Mouse (Mus musculus): ENCODE data around the gene Prpf4. TPM values are rescaled to one million over a fixed set of nuclear protein-coding genes. Genes with fewer than 3 reads are reported as not detected.
A peak's percentile ranks its signal among the peaks of the same experiment; 100 is the strongest.

Prpf4 gene
- polyA plus RNA-seq, 1 experiment from 2014 or later: 15.9 TPM

DNA sequence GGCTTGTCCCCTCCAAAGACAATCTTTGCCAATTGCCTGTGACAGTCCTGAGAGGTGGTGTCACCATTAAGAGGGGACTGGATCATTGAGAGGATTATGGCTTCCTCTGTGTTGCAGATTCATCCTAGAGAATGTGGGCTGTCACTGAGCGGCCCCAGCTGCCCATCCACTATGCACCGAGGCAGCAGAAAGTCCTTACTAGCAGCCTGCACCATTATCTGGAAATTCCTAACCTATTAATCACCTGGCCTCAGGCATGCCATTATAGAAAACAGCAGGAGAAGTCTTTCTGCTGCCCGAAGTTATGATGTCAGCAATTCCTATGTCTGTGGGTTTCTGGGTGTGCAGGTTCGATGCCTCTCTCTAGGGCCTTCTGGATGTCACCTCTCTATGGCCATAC lies 32.4 kb downstream of the Prpf4 start:
- no peak overlapping the region for H3K27ac ChIP-seq (ENCODE audit: low read length)
- H3K4me1 ChIP-seq (ENCODE audit: control insufficient read depth, insufficient read depth, low read length): no peaks in the 10 kb centered on the region
- 67% methylated on average over 4 of the region's 4 CpGs for WGBS
- no peaks in the 10 kb centered on the region for H3K27me3 ChIP-seq (replicated peaks; ENCODE audit: control insufficient read depth, insufficient read depth, low read length)
- no peak for ATAC-seq
- no peaks in the 10 kb centered on the region for H3K9me3 ChIP-seq (ENCODE audit: control insufficient read depth, low read length)
- no peak overlapping the region for H3K4me3 ChIP-seq (ENCODE audit: low read length)
- H3K36me3 ChIP-seq (ENCODE audit: control insufficient read depth, insufficient read depth, low read length): no peaks in the 10 kb centered on the region
- H3K4me2 ChIP-seq (ENCODE audit: low read depth, low read length): no peak overlapping the region
- no peak overlapping the region for H3K9ac ChIP-seq (ENCODE audit: low read depth, low read length)

- Histone ChIP-seq H3K9me3 (ENCODE audit: control insufficient read depth, low read length) (no peaks in the 10 kb centered on the region), H3K9ac (ENCODE audit: low read depth, low read length) (no peak overlapping the region), H3K27ac (ENCODE audit: low read length) (no peak overlapping the region), H3K4me3 (ENCODE audit: low read length) (no peak overlapping the region), H3K27me3 (replicated peaks; ENCODE audit: control insufficient read depth, insufficient read depth, low read length) (no peaks in the 10 kb centered on the region), H3K4me1 (ENCODE audit: control insufficient read depth, insufficient read depth, low read length) (no peaks in the 10 kb centered on the region), H3K4me2 (ENCODE audit: low read depth, low read length) (no peak overlapping the region), H3K36me3 (ENCODE audit: control insufficient read depth, insufficient read depth, low read length) (no peaks in the 10 kb centered on the region)
- ATAC-seq: peak; percentile 40; the same call in 1 of the 2 replicates
- 50% methylated on average over 5 of the region's 5 CpGs for WGBS
Observed at GRCm38 (mm10) chr4:62454995-62455394, 46.4 kb downstream of the Prpf4 start.

DNA sequence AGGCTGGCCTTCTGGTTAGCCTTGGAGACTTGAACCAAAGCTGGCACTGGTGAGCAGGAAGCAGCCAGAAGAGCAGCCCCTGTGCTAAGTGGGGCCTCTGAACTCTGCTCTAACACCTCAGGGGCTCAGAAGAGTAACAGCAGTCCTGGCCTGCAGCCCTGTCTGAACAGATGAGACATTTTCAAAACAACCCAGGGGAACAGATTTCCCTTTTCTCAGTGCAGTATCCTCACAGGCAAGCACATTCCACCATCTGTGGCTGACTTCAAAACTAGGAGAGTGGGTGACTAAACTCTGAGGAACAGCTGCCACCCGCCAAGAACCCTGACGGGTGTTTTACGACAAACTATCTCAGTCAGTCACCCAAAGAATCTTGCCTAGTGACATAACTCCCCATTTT lies 50.5 kb downstream of the Prpf4 start:
- no peaks in the 10 kb centered on the region for H3K27me3 ChIP-seq (replicated peaks; ENCODE audit: control insufficient read depth, insufficient read depth, low read length)
- no peak overlapping the region for H3K4me2 ChIP-seq (ENCODE audit: low read depth, low read length)
- H3K9ac ChIP-seq (ENCODE audit: low read depth, low read length): no peak overlapping the region
- H3K9me3 ChIP-seq (ENCODE audit: control insufficient read depth, low read length): no peaks in the 10 kb centered on the region
- 0 out of 2 replicates have a peak, but pooled peaks have one; percentile 16 for ATAC-seq
- H3K4me3 ChIP-seq (ENCODE audit: low read length): no peak overlapping the region
- H3K4me1 ChIP-seq (ENCODE audit: control insufficient read depth, insufficient read depth, low read length): no peaks in the 10 kb centered on the region
- 66% methylated on average over 3 of the region's 3 CpGs for WGBS
- H3K36me3 ChIP-seq (ENCODE audit: control insufficient read depth, insufficient read depth, low read length): no peaks in the 10 kb centered on the region
- H3K27ac ChIP-seq (ENCODE audit: low read length): no peak overlapping the region

- no peak overlapping the region for H3K9ac ChIP-seq (ENCODE audit: low read depth, low read length)
- no peaks in the 10 kb centered on the region for H3K9me3 ChIP-seq (ENCODE audit: control insufficient read depth, low read length)
- H3K4me3 ChIP-seq (ENCODE audit: low read length): no peak overlapping the region
- no peak overlapping the region for H3K27ac ChIP-seq (ENCODE audit: low read length)
- H3K27me3 ChIP-seq (replicated peaks; ENCODE audit: control insufficient read depth, insufficient read depth, low read length): no peaks in the 10 kb centered on the region
- 89% methylated on average over 8 of the region's 8 CpGs for WGBS
- no peaks in the 10 kb centered on the region for H3K36me3 ChIP-seq (ENCODE audit: control insufficient read depth, insufficient read depth, low read length)
- ATAC-seq: no peak
- no peaks in the 10 kb centered on the region for H3K4me1 ChIP-seq (ENCODE audit: control insufficient read depth, insufficient read depth, low read length)
- no peak overlapping the region for H3K4me2 ChIP-seq (ENCODE audit: low read depth, low read length)
Observed at GRCm38 (mm10) chr4:62460348-62460747, 51.8 kb downstream of the Prpf4 start.

- Histone ChIP-seq H3K36me3 (ENCODE audit: control insufficient read depth, insufficient read depth, low read length) (no peaks in the 10 kb centered on the region), H3K9me3 (ENCODE audit: control insufficient read depth, low read length) (no peaks in the 10 kb centered on the region), H3K4me1 (ENCODE audit: control insufficient read depth, insufficient read depth, low read length) (no peaks in the 10 kb centered on the region), H3K4me3 (ENCODE audit: low read length) (no peak overlapping the region), H3K27me3 (replicated peaks; ENCODE audit: control insufficient read depth, insufficient read depth, low read length) (no peaks in the 10 kb centered on the region), H3K27ac (ENCODE audit: low read length) (no peak overlapping the region), H3K9ac (ENCODE audit: low read depth, low read length) (0 out of 2 replicates have a peak overlapping the region, but pooled peaks have one; percentile 17), H3K4me2 (ENCODE audit: low read depth, low read length) (no peak overlapping the region)
- WGBS: 79% methylated on average over 2 of the region's 2 CpGs
- peak; percentile 69; the same call in 1 of the 2 replicates for ATAC-seq
Observed at GRCm38 (mm10) chr4:62463124-62463523, 54.5 kb downstream of the Prpf4 start.

DNA sequence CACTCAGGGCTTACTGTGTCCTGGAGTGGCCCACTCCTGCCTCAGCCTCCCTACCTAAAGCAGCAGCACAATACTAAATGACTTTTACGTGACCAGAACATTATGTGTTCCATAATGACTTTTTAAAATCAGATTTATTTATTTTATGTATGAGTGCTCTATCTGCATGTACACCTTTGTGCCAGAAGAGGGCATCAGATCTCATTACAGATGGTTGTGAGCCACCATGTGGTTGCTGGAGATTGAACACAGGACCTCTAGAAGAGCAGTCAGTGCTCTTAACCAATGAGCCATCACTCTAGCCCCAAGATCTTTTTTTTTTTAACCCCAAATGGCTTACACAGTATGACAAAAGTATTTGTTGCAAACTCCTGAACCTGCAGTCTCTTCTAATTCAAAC lies 59.6 kb downstream of the Prpf4 start:
- no peak for ATAC-seq
- Histone ChIP-seq H3K9ac (ENCODE audit: low read depth, low read length) (no peak overlapping the region), H3K4me2 (ENCODE audit: low read depth, low read length) (no peak overlapping the region), H3K27me3 (replicated peaks; ENCODE audit: control insufficient read depth, insufficient read depth, low read length) (no peaks in the 10 kb centered on the region), H3K4me1 (ENCODE audit: control insufficient read depth, insufficient read depth, low read length) (peaks cover 4% of the 10 kb centered on the region; the same call in 1 of the 2 replicates), H3K36me3 (ENCODE audit: control insufficient read depth, insufficient read depth, low read length) (no peaks in the 10 kb centered on the region), H3K9me3 (ENCODE audit: control insufficient read depth, low read length) (0 out of 2 replicates have a peak, but pooled peaks cover 4% of the 10 kb centered on the region), H3K4me3 (ENCODE audit: low read length) (no peak overlapping the region), H3K27ac (ENCODE audit: low read length) (no peak overlapping the region)
- 87% methylated on average over 1 of the region's 1 CpGs for WGBS

DNA sequence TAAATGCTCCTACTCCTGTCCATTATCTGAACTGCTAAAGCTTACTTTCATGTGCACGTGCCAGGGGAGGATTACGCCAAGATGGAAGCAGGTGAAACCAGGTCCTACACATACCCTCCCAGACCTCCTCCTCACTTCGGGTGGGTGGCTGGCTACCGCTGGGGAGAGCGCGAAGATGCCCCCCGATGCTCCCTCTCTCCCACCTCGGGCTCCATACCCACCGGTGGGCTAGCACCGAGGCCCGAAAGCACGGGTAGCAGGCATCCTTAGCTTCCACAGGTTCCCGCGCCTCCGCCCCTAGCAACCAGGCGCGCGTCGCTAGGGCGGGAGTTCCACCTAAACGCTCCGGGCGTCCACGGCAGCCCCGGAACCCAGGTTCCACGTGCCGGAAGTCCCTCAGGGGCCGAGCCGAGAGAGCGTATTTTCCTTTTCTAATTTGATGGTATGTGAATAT lies 62.0 kb downstream of the Prpf4 start, which contains the start of gene Wdr31:
Gene Wdr31, minus strand, starts transcription at position 299 of the 454 bp plus-strand sequence.
- Histone ChIP-seq H3K27me3 (replicated peaks; ENCODE audit: control insufficient read depth, insufficient read depth, low read length) (no peaks in the 10 kb centered on the region), H3K9ac (ENCODE audit: low read depth, low read length) (peak within 1 kb of the TSS; percentile 75), H3K27ac (ENCODE audit: low read length) (no peak within 1 kb of the TSS), H3K36me3 (ENCODE audit: control insufficient read depth, insufficient read depth, low read length) (no peaks in the 10 kb centered on the region), H3K4me2 (ENCODE audit: low read depth, low read length) (peak within 1 kb of the TSS; percentile 87), H3K4me3 (ENCODE audit: low read length) (peak within 1 kb of the TSS; percentile 70), H3K4me1 (ENCODE audit: control insufficient read depth, insufficient read depth, low read length) (peaks cover 4% of the 10 kb centered on the region; the same call in 1 of the 2 replicates), H3K9me3 (ENCODE audit: control insufficient read depth, low read length) (0 out of 2 replicates have a peak, but pooled peaks cover 4% of the 10 kb centered on the region)
- WGBS: under 1% methylated on average over 30 of the region's 30 CpGs
- peak; percentile 85 for ATAC-seq

DNA sequence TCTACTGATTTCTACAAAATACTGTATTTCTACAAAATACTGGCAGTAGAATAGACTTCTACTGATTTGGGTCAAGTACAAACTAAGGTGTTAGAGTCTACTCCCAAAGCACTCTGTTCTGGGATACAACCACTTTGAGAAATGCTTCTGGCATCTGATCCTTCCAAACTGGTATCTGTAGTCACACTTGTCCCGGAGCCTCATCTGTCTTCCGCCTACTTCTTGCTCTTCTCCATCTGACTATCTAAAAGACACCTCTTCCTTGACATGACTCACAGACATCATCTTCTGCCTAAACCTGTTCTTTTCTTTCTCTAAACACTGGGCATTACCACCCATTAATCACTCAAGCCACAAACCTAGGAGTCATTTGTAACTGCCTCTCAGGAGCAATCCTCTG lies 63.5 kb downstream of the Prpf4 start:
- H3K4me3 ChIP-seq (ENCODE audit: low read length): no peak overlapping the region
- 97% methylated on average over 2 of the region's 2 CpGs for WGBS
- no peak overlapping the region for H3K4me2 ChIP-seq (ENCODE audit: low read depth, low read length)
- H3K27ac ChIP-seq (ENCODE audit: low read length): no peak overlapping the region
- H3K9ac ChIP-seq (ENCODE audit: low read depth, low read length): no peak overlapping the region
- H3K9me3 ChIP-seq (ENCODE audit: control insufficient read depth, low read length): 0 out of 2 replicates have a peak, but pooled peaks cover 4% of the 10 kb centered on the region
- no peaks in the 10 kb centered on the region for H3K36me3 ChIP-seq (ENCODE audit: control insufficient read depth, insufficient read depth, low read length)
- H3K27me3 ChIP-seq (replicated peaks; ENCODE audit: control insufficient read depth, insufficient read depth, low read length): no peaks in the 10 kb centered on the region
- ATAC-seq: no peak
- peaks cover 4% of the 10 kb centered on the region; the same call in 1 of the 2 replicates for H3K4me1 ChIP-seq (ENCODE audit: control insufficient read depth, insufficient read depth, low read length)

DNA sequence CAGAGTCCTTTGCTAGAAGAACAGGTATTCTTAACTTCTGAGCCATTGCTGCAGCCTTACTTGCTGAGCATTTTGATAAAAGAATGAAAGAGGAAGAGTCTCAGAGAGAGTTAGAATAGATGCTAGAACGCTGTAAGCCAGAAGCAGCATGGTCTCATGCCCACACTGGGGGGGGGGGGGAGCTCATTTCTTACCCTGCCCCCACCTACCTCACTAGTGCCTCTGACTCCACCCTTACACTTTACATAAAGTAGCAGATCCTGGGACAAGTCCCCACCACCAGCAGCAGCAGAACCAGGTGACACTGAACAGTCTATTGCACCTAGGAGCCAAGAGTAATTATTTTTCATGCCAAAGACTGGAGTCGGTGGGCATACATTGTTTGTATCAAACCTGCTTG lies 66.5 kb downstream of the Prpf4 start:
- no peak overlapping the region for H3K4me2 ChIP-seq (ENCODE audit: low read depth, low read length)
- H3K9ac ChIP-seq (ENCODE audit: low read depth, low read length): no peak overlapping the region
- ATAC-seq: no peak
- H3K4me3 ChIP-seq (ENCODE audit: low read length): no peak overlapping the region
- 65% methylated on average over 2 of the region's 2 CpGs for WGBS
- peak overlapping the region; percentile 62 for H3K27ac ChIP-seq (ENCODE audit: low read length)
- H3K9me3 ChIP-seq (ENCODE audit: control insufficient read depth, low read length): no peaks in the 10 kb centered on the region
- no peaks in the 10 kb centered on the region for H3K36me3 ChIP-seq (ENCODE audit: control insufficient read depth, insufficient read depth, low read length)
- H3K4me1 ChIP-seq (ENCODE audit: control insufficient read depth, insufficient read depth, low read length): peaks cover 3% of the 10 kb centered on the region; the same call in 1 of the 2 replicates
- H3K27me3 ChIP-seq (replicated peaks; ENCODE audit: control insufficient read depth, insufficient read depth, low read length): no peaks in the 10 kb centered on the region

- H3K36me3 ChIP-seq (ENCODE audit: control insufficient read depth, insufficient read depth, low read length): no peaks in the 10 kb centered on the region
- peak; percentile 36; the same call in 1 of the 2 replicates for ATAC-seq
- no peak overlapping the region for H3K4me3 ChIP-seq (ENCODE audit: low read length)
- no peaks in the 10 kb centered on the region for H3K4me1 ChIP-seq (ENCODE audit: control insufficient read depth, insufficient read depth, low read length)
- H3K4me2 ChIP-seq (ENCODE audit: low read depth, low read length): no peak overlapping the region
- no peaks in the 10 kb centered on the region for H3K27me3 ChIP-seq (replicated peaks; ENCODE audit: control insufficient read depth, insufficient read depth, low read length)
- H3K9me3 ChIP-seq (ENCODE audit: control insufficient read depth, low read length): no peaks in the 10 kb centered on the region
- 56% methylated on average over 6 of the region's 6 CpGs for WGBS
- H3K27ac ChIP-seq (ENCODE audit: low read length): peak overlapping the region; percentile 62
- H3K9ac ChIP-seq (ENCODE audit: low read depth, low read length): no peak overlapping the region
Observed at GRCm38 (mm10) chr4:62475793-62476192, 67.2 kb downstream of the Prpf4 start.
